Mouse (Mus musculus) ovary, postnatal 10 days (tissue): ENCODE data around the gene Rbp3.

Experiments used
- DNase-seq: peaks from one replicate; pipeline ENCODE4 v3.0.0; 2022; ENCODE audit warnings: low spot score

Rbp3 gene

GRCm38 (mm10) chr14:33953761-33954160 is at the start of gene Rbp3:
Gene Rbp3, plus strand, starts transcription at chr14:33954003.
- no peak for DNase-seq

- no peak for DNase-seq
These were observed 49.0 kb upstream of the Rbp3 start for GRCm38 (mm10) chr14:33904851-33905250.

GRCm38 (mm10) chr14:33913727-33914126 is 40.1 kb upstream of the Rbp3 start:
- DNase-seq: no peak

GRCm38 (mm10) chr14:33914206-33914605 is 39.6 kb upstream of the Rbp3 start:
- DNase-seq: no peak

- DNase-seq: no peak
These were observed 32.9 kb upstream of the Rbp3 start for GRCm38 (mm10) chr14:33920727-33921559.

- no peak for DNase-seq
These were observed 31.0 kb upstream of the Rbp3 start for GRCm38 (mm10) chr14:33922771-33923167.

- DNase-seq: no peak
These were observed 30.4 kb upstream of the Rbp3 start, which contains the start of gene Gdf10 for GRCm38 (mm10) chr14:33923168-33924070. Gene Gdf10, plus strand, starts transcription at chr14:33923587.

- no peak for DNase-seq
These were observed 21.9 kb upstream of the Rbp3 start for GRCm38 (mm10) chr14:33931853-33932252.

GRCm38 (mm10) chr14:33932935-33933703 is 20.7 kb upstream of the Rbp3 start:
- no peak for DNase-seq

GRCm38 (mm10) chr14:33933778-33934317 is 20.0 kb upstream of the Rbp3 start:
- DNase-seq: no peak

GRCm38 (mm10) chr14:33939117-33939516 is 14.7 kb upstream of the Rbp3 start:
- peak; percentile 53 for DNase-seq

GRCm38 (mm10) chr14:33940739-33941138 is 13.1 kb upstream of the Rbp3 start, which contains the start of gene Gdf2:
Gene Gdf2, plus strand, starts transcription at chr14:33941039.
- no peak for DNase-seq

- DNase-seq: no peak
These were observed 11.6 kb upstream of the Rbp3 start for GRCm38 (mm10) chr14:33942222-33942621.

- DNase-seq: no peak
These were observed 7.7 kb upstream of the Rbp3 start for GRCm38 (mm10) chr14:33946125-33946524.

- no peak for DNase-seq
These were observed 1.4 kb upstream of the Rbp3 start for GRCm38 (mm10) chr14:33952233-33952981.

- no peak for DNase-seq
These were observed 2.3 kb downstream of the Rbp3 start for GRCm38 (mm10) chr14:33956055-33956454.

GRCm38 (mm10) chr14:33958186-33958585 is 4.4 kb downstream of the Rbp3 start:
- DNase-seq: no peak

GRCm38 (mm10) chr14:33958841-33959240 is 5.0 kb downstream of the Rbp3 start:
- no peak for DNase-seq

- DNase-seq: no peak
These were observed 5.5 kb downstream of the Rbp3 start for GRCm38 (mm10) chr14:33959341-33959740.

GRCm38 (mm10) chr14:33965675-33966074 is 11.9 kb downstream of the Rbp3 start:
- no peak for DNase-seq

- no peak for DNase-seq
These were observed 18.9 kb downstream of the Rbp3 start for GRCm38 (mm10) chr14:33972679-33973078.
